Mouse (Mus musculus): ENCODE measurements around the gene Scd3. TPM values are rescaled to one million over a fixed set of nuclear protein-coding genes. Genes with fewer than 3 reads are reported as not detected.
"Not testable (repeated sequence)": the region's sequence is repeated elsewhere in the genome, so short reads cannot be mapped to it uniquely, and the experiment has no call there.

The Scd3 gene
- total and polyA plus RNA-seq, 3 experiments: 0.27 to 3.8 TPM; not detected in 1

- no peaks in the 10 kb centered on the region for H3K9me3 ChIP-seq (replicated peaks)
- ATAC-seq (ENCODE audit: extremely low read depth, insufficient number of reproducible peaks, low FRiP score, poor library complexity, severe bottlenecking) (no peak), DNase-seq (ENCODE audit: low spot score) (no peak)
- H3K27me3 ChIP-seq (ENCODE audit: insufficient read depth, low read length): no peaks in the 10 kb centered on the region
- no peak overlapping the region for H3K4me3 ChIP-seq (ENCODE audit: low read depth, low read length)
- peaks cover 57% of the 10 kb centered on the region for H3K4me1 ChIP-seq (ENCODE audit: insufficient read depth, low read depth, low read length)
- no peaks in the 10 kb centered on the region for H3K36me3 ChIP-seq (replicated peaks)
- TF ChIP-seq GATA1 (IDR thresholded peaks at IDR 0.05; ENCODE audit: borderline replicate concordance, low read length) (no peak), GATA2 (IDR thresholded peaks at IDR 0.05; ENCODE audit: borderline replicate concordance, low read depth, low read length) (no peak), TAL1 (conservative IDR thresholded peaks at IDR 0.05; ENCODE audit: low read depth, low read length) (no peak), CTCF (IDR thresholded peaks at IDR 0.05; ENCODE audit: low read depth, low read length) (no peak), POLR2AphosphoS5 (IDR thresholded peaks at IDR 0.05; ENCODE audit: insufficient replicate concordance, low read depth, low read length) (no peak)
Observed at GRCm38 (mm10) chr19:44251936-44252558, 49.0 kb downstream of the Scd3 start.

GRCm38 (mm10) chr19:44254106-44254505, 51.0 kb downstream of the Scd3 start:
- not testable (repeated sequence) for H3K27me3 ChIP-seq (ENCODE audit: insufficient read depth, low read length); DNase-seq (ENCODE audit: low spot score); ATAC-seq (ENCODE audit: extremely low read depth, insufficient number of reproducible peaks, low FRiP score, poor library complexity, severe bottlenecking); H3K36me3 ChIP-seq (replicated peaks); H3K9me3 ChIP-seq (replicated peaks); H3K4me3 ChIP-seq (ENCODE audit: low read depth, low read length)
- peaks cover 60% of the 10 kb centered on the region for H3K4me1 ChIP-seq (ENCODE audit: insufficient read depth, low read depth, low read length)

- Histone ChIP-seq H3K4me3 (ENCODE audit: low read depth, low read length) (no peak overlapping the region; the same call in 1 of the 2 replicates), H3K27me3 (ENCODE audit: insufficient read depth, low read length) (no peaks in the 10 kb centered on the region), H3K9me3 (replicated peaks) (no peaks in the 10 kb centered on the region), H3K4me1 (ENCODE audit: insufficient read depth, low read depth, low read length) (peaks cover 45% of the 10 kb centered on the region), H3K36me3 (replicated peaks) (peaks cover 4% of the 10 kb centered on the region)
- no peak for ATAC-seq (ENCODE audit: extremely low read depth, insufficient number of reproducible peaks, low FRiP score, poor library complexity, severe bottlenecking)
- DNase-seq (ENCODE audit: low spot score): no peak
- TF ChIP-seq CTCF (IDR thresholded peaks at IDR 0.05; ENCODE audit: low read depth, low read length) (no peak), TAL1 (conservative IDR thresholded peaks at IDR 0.05; ENCODE audit: low read depth, low read length) (no peak), POLR2AphosphoS5 (IDR thresholded peaks at IDR 0.05; ENCODE audit: insufficient replicate concordance, low read depth, low read length) (no peak), GATA2 (IDR thresholded peaks at IDR 0.05; ENCODE audit: borderline replicate concordance, low read depth, low read length) (no peak), GATA1 (IDR thresholded peaks at IDR 0.05; ENCODE audit: borderline replicate concordance, low read length) (no peak)
Observed at GRCm38 (mm10) chr19:44257377-44257966, 54.4 kb downstream of the Scd3 start.

GRCm38 (mm10) chr19:44259484-44259883, 56.4 kb downstream of the Scd3 start:
- ATAC-seq (ENCODE audit: extremely low read depth, insufficient number of reproducible peaks, low FRiP score, poor library complexity, severe bottlenecking) (no peak), DNase-seq (ENCODE audit: low spot score) (no peak)
- TF ChIP-seq CTCF (IDR thresholded peaks at IDR 0.05; ENCODE audit: low read depth, low read length) (no peak), POLR2AphosphoS5 (IDR thresholded peaks at IDR 0.05; ENCODE audit: insufficient replicate concordance, low read depth, low read length) (no peak), TAL1 (conservative IDR thresholded peaks at IDR 0.05; ENCODE audit: low read depth, low read length) (no peak), GATA1 (IDR thresholded peaks at IDR 0.05; ENCODE audit: borderline replicate concordance, low read length) (no peak), GATA2 (IDR thresholded peaks at IDR 0.05; ENCODE audit: borderline replicate concordance, low read depth, low read length) (no peak)
- no peaks in the 10 kb centered on the region for H3K27me3 ChIP-seq (ENCODE audit: insufficient read depth, low read length)
- H3K4me3 ChIP-seq (ENCODE audit: low read depth, low read length): no peak overlapping the region
- no peaks in the 10 kb centered on the region for H3K9me3 ChIP-seq (replicated peaks)
- H3K4me1 ChIP-seq (ENCODE audit: insufficient read depth, low read depth, low read length): peaks cover 46% of the 10 kb centered on the region
- peaks cover 6% of the 10 kb centered on the region for H3K36me3 ChIP-seq (replicated peaks)

GRCm38 (mm10) chr19:44260487-44260886, 57.4 kb downstream of the Scd3 start:
- Histone ChIP-seq H3K9me3 (replicated peaks) (no peaks in the 10 kb centered on the region), H3K4me3 (ENCODE audit: low read depth, low read length) (no peak overlapping the region), H3K36me3 (replicated peaks) (peaks cover 6% of the 10 kb centered on the region), H3K4me1 (ENCODE audit: insufficient read depth, low read depth, low read length) (peaks cover 55% of the 10 kb centered on the region), H3K27me3 (ENCODE audit: insufficient read depth, low read length) (no peaks in the 10 kb centered on the region)
- ATAC-seq (ENCODE audit: extremely low read depth, insufficient number of reproducible peaks, low FRiP score, poor library complexity, severe bottlenecking) (no peak), DNase-seq (ENCODE audit: low spot score) (no peak)
- TF ChIP-seq POLR2AphosphoS5 (IDR thresholded peaks at IDR 0.05; ENCODE audit: insufficient replicate concordance, low read depth, low read length): no peak
- no peak for TF ChIP-seq GATA1 (IDR thresholded peaks at IDR 0.05; ENCODE audit: borderline replicate concordance, low read length)
- no peak for TF ChIP-seq CTCF (IDR thresholded peaks at IDR 0.05; ENCODE audit: low read depth, low read length)
- no peak for TF ChIP-seq GATA2 (IDR thresholded peaks at IDR 0.05; ENCODE audit: borderline replicate concordance, low read depth, low read length)
- TF ChIP-seq TAL1 (conservative IDR thresholded peaks at IDR 0.05; ENCODE audit: low read depth, low read length): no peak

GRCm38 (mm10) chr19:44261774-44262173, 58.7 kb downstream of the Scd3 start:
- H3K9me3 ChIP-seq (replicated peaks): no peaks in the 10 kb centered on the region
- DNase-seq (ENCODE audit: low spot score) (no peak), ATAC-seq (ENCODE audit: extremely low read depth, insufficient number of reproducible peaks, low FRiP score, poor library complexity, severe bottlenecking) (no peak)
- H3K36me3 ChIP-seq (replicated peaks): peaks cover 6% of the 10 kb centered on the region
- H3K4me1 ChIP-seq (ENCODE audit: insufficient read depth, low read depth, low read length): peaks cover 64% of the 10 kb centered on the region
- H3K4me3 ChIP-seq (ENCODE audit: low read depth, low read length): no peak overlapping the region
- no peak for TF ChIP-seq CTCF (IDR thresholded peaks at IDR 0.05; ENCODE audit: low read depth, low read length)
- no peak for TF ChIP-seq GATA2 (IDR thresholded peaks at IDR 0.05; ENCODE audit: borderline replicate concordance, low read depth, low read length)
- no peak for TF ChIP-seq GATA1 (IDR thresholded peaks at IDR 0.05; ENCODE audit: borderline replicate concordance, low read length)
- no peak for TF ChIP-seq TAL1 (conservative IDR thresholded peaks at IDR 0.05; ENCODE audit: low read depth, low read length)
- TF ChIP-seq POLR2AphosphoS5 (IDR thresholded peaks at IDR 0.05; ENCODE audit: insufficient replicate concordance, low read depth, low read length): no peak
- no peaks in the 10 kb centered on the region for H3K27me3 ChIP-seq (ENCODE audit: insufficient read depth, low read length)

All from G1E (cell line).